Mouse (Mus musculus) MEL (cell line): ENCODE results near the gene Gif. TPM values are rescaled to one million over a fixed set of nuclear protein-coding genes. Genes with fewer than 3 reads are reported as not detected.

Source experiments
- DNase-seq: peaks from one replicate; pipeline ENCODE4 v3.0.0; 2011; ENCODE audit warnings: low read depth, low spot score
- H3K27ac ChIP-seq: 2 replicates; pipeline ENCODE4 v1.5.1; 2012; ENCODE audit warnings: low read depth, mild to moderate bottlenecking, control low read depth, low read length, moderate library complexity; ENCODE audit not compliant: control insufficient read depth
- H3K27me3 ChIP-seq, 2 experiments: fragments of 150-350 bp in 1 of 2; sonication (generic) in 1 of 2; 2 replicates each; pipeline ENCODE4 v1.6.1; 2012; ENCODE audit warnings: low read length in 2 of 2, mild to moderate bottlenecking in 2 of 2, improper control_type of control experiment in 1 of 2, moderate library complexity in 1 of 2; ENCODE audit not compliant: insufficient read depth in 2 of 2, control insufficient read depth in 1 of 2
- H3K36me3 ChIP-seq, 2 experiments: 2 replicates each; pipeline ENCODE4 v1.6.1; 2012 to 2014; ENCODE audit warnings: low read length in 2 of 2, improper control_type of control experiment in 1 of 2, inconsistent platforms in 1 of 2, mild to moderate bottlenecking in 1 of 2; ENCODE audit not compliant: insufficient read depth in 2 of 2, control insufficient read depth in 1 of 2
- H3K4me1 ChIP-seq, 2 experiments: fragments of 150-350 bp in 1 of 2; sonication (generic) in 1 of 2; 2 replicates each; pipeline ENCODE4 v1.6.1; 2012; ENCODE audit warnings: low read length in 2 of 2, improper control_type of control experiment in 1 of 2, mild to moderate bottlenecking in 1 of 2; ENCODE audit not compliant: insufficient read depth in 2 of 2, control insufficient read depth in 1 of 2
- H3K4me3 ChIP-seq, 2 experiments: fragments of 150-350 bp in 1 of 2; sonication (generic) in 1 of 2; 2 replicates each; pipeline ENCODE4 v1.5.1; 2012; ENCODE audit warnings: low read depth in 2 of 2, low read length in 2 of 2, mild to moderate bottlenecking in 2 of 2, moderate library complexity in 2 of 2, control low read depth in 1 of 2, improper control_type of control experiment in 1 of 2; ENCODE audit not compliant: control insufficient read depth in 1 of 2, insufficient read depth in 1 of 2
- H3K79me2 ChIP-seq: 2 replicates; pipeline ENCODE4 v1.6.1; 2012; ENCODE audit warnings: mild to moderate bottlenecking, low read length, moderate library complexity; ENCODE audit not compliant: control insufficient read depth, poor library complexity, insufficient read depth
- H3K9ac ChIP-seq: 2 replicates; pipeline ENCODE4 v1.6.1; 2012; ENCODE audit warnings: low read depth, mild to moderate bottlenecking, control low read depth, low read length, moderate library complexity; ENCODE audit not compliant: control insufficient read depth, poor library complexity, severe bottlenecking
- H3K9me3 ChIP-seq: fragments of 150-350 bp; sonication (generic); replicated peaks from 2 replicates; pipeline ENCODE4 v1.6.1; 2012; ENCODE audit warnings: mild to moderate bottlenecking, low read length, improper control_type of control experiment, moderate library complexity; ENCODE audit not compliant: insufficient read depth
- CHD1 ChIP-seq: IDR thresholded peaks from 2 replicates; pipeline ENCODE4 v1.6.1; 2012; ENCODE audit warnings: low read depth, mild to moderate bottlenecking, inconsistent platforms, low read length, improper control_type of control experiment
- E2F4 ChIP-seq: IDR thresholded peaks from 2 replicates; pipeline ENCODE4 v1.6.1; 2011; ENCODE audit warnings: low read depth, low read length, improper control_type of control experiment, borderline replicate concordance
- ELF1 ChIP-seq: IDR thresholded peaks from 2 replicates; pipeline ENCODE4 v1.6.1; 2014; ENCODE audit warnings: low read depth, mild to moderate bottlenecking, inconsistent platforms, low read length, improper control_type of control experiment, moderate library complexity
- GABPA ChIP-seq: IDR thresholded peaks from 2 replicates; pipeline ENCODE4 v1.6.1; 2012; ENCODE audit warnings: low read depth, mild to moderate bottlenecking, inconsistent platforms, low read length, improper control_type of control experiment, moderate library complexity
- HCFC1 ChIP-seq: IDR thresholded peaks from 2 replicates; pipeline ENCODE4 v1.6.1; 2012; ENCODE audit warnings: low read depth, mild to moderate bottlenecking, inconsistent platforms, low read length, improper control_type of control experiment, moderate library complexity
- MEF2A ChIP-seq: IDR thresholded peaks from 2 replicates; pipeline ENCODE4 v1.6.1; 2014; ENCODE audit warnings: low read depth, mild to moderate bottlenecking, inconsistent platforms, low read length, improper control_type of control experiment; ENCODE audit not compliant: poor library complexity, insufficient replicate concordance, severe bottlenecking; ENCODE audit errors: extremely low read depth
- MYC ChIP-seq: IDR thresholded peaks from 2 replicates; pipeline ENCODE4 v1.6.1; 2011; ENCODE audit warnings: low read depth, mild to moderate bottlenecking, low read length, improper control_type of control experiment, moderate library complexity
- POLR2AphosphoS5 ChIP-seq: IDR thresholded peaks from 2 replicates; pipeline ENCODE4 v1.6.1; 2012; ENCODE audit warnings: low read depth, borderline replicate concordance, mild to moderate bottlenecking, inconsistent platforms, low read length, moderate library complexity, mixed read lengths
- RAD21 ChIP-seq: IDR thresholded peaks from 2 replicates; pipeline ENCODE4 v1.6.1; 2011; ENCODE audit warnings: mild to moderate bottlenecking, low read depth, low read length, improper control_type of control experiment
- TAL1 ChIP-seq: IDR thresholded peaks from 2 replicates; pipeline ENCODE4 v1.6.1; 2012; ENCODE audit warnings: mild to moderate bottlenecking, inconsistent platforms, low read length, moderate library complexity, mixed read lengths
- TBP ChIP-seq: IDR thresholded peaks from 2 replicates; pipeline ENCODE4 v1.8.0; 2011; ENCODE audit warnings: low read depth, low read length, improper control_type of control experiment
- TCF12 ChIP-seq: IDR thresholded peaks from 2 replicates; pipeline ENCODE4 v1.6.1; 2014; ENCODE audit warnings: low read depth, mild to moderate bottlenecking, inconsistent platforms, low read length, improper control_type of control experiment, moderate library complexity
- ZNF384 ChIP-seq: IDR thresholded peaks from 2 replicates; pipeline ENCODE4 v1.6.1; 2012; ENCODE audit warnings: low read depth, mild to moderate bottlenecking, inconsistent platforms, low read length, improper control_type of control experiment
- polyA plus RNA-seq, 2 experiments: library from polyadenylated mRNA; stranded (reverse) in 1 of 2; unstranded in 1 of 2; fragments of >175 nt in 1 of 2; fragments of >200 nt in 1 of 2; gene quantifications; 2 replicates each; pipeline versions ENCODE4 v1.2.1 to v1.2.4; 2012; ENCODE audit warnings: low replicate concordance in 2 of 2, low read depth in 1 of 2; ENCODE audit not compliant: insufficient read length in 2 of 2, insufficient read depth in 1 of 2, missing spikeins in 1 of 2
- total RNA-seq: library from RNA; depleted of rRNA; stranded (reverse); fragments of 300-350 nt; gene quantifications from 2 replicates; pipeline ENCODE4 v1.2.3, GENCODE M21; 2012; rRNA removed

Gif gene
- total RNA-seq, result not detected in 2 replicates
- polyA plus RNA-seq, result not detected

GRCm38 (mm10) chr19:11747298-11747697 is at the start of gene Gif:
Gene Gif (plus strand): TSS chr19:11747554.
- no peaks in the 10 kb centered on the region; a peak in 1 of 4 replicates for H3K4me1 ChIP-seq
- H3K27ac ChIP-seq, result no peak within 1 kb of the TSS
- H3K36me3 ChIP-seq, result no peaks in the 10 kb centered on the region
- no peak within 1 kb of the TSS for H3K9ac ChIP-seq
- no peak for TF ChIP-seq TAL1
- no peak for TF ChIP-seq E2F4
- TF ChIP-seq ELF1, result no peak
- no peak for TF ChIP-seq TCF12
- no peak for TF ChIP-seq HCFC1
- H3K4me3 ChIP-seq, result no peak within 1 kb of the TSS
- H3K27me3 ChIP-seq, result peaks cover 0 to 2% of the 10 kb centered on the region in 2 experiments; a peak in 3 of 4 replicates
- H3K79me2 ChIP-seq, result no peaks in the 10 kb centered on the region
- H3K9me3 ChIP-seq, result no peaks in the 10 kb centered on the region
- no peak for DNase-seq

GRCm38 (mm10) chr19:11698342-11698741 is 49.0 kb upstream of the Gif start:
- Histone ChIP-seq H3K79me2 (no peaks in the 10 kb centered on the region), H3K27ac (no peak overlapping the region), H3K36me3 (no peaks in the 10 kb centered on the region), H3K27me3 (peaks cover 4 to 8% of the 10 kb centered on the region in 2 experiments; a peak in 3 of 4 replicates), H3K4me1 (no peaks in the 10 kb centered on the region), H3K9me3 (no peaks in the 10 kb centered on the region), H3K4me3 (no peak overlapping the region), H3K9ac (no peak overlapping the region)
- no peak for TF ChIP-seq MEF2A
- TF ChIP-seq POLR2AphosphoS5, result no peak
- TF ChIP-seq ELF1, result no peak
- TF ChIP-seq RAD21, result no peak
- TF ChIP-seq GABPA, result no peak
- no peak for TF ChIP-seq ZNF384
- DNase-seq, result no peak

GRCm38 (mm10) chr19:11712451-11712850 is 34.9 kb upstream of the Gif start:
- no peak overlapping the region for H3K4me3 ChIP-seq
- H3K79me2 ChIP-seq, result no peaks in the 10 kb centered on the region
- no peak overlapping the region for H3K27ac ChIP-seq
- no peaks in the 10 kb centered on the region for H3K36me3 ChIP-seq
- no peaks in the 10 kb centered on the region for H3K9me3 ChIP-seq
- TF ChIP-seq CHD1, result no peak
- TF ChIP-seq TCF12, result no peak
- no peak for TF ChIP-seq MYC
- TF ChIP-seq TBP, result no peak
- no peaks in the 10 kb centered on the region for H3K4me1 ChIP-seq
- peaks cover 5 to 9% of the 10 kb centered on the region in 2 experiments for H3K27me3 ChIP-seq
- no peak overlapping the region for H3K9ac ChIP-seq
- DNase-seq, result no peak
